Mouse (Mus musculus) cortical plate, adult 2 months (tissue): ENCODE results near the gene Sstr3. TPM values are rescaled to one million over a fixed set of nuclear protein-coding genes. Genes with fewer than 3 reads are reported as not detected.
A peak's percentile ranks its signal among the peaks of the same experiment; 100 is the strongest.

Experiments used
- H3K27ac ChIP-seq: fragments of 200-500 bp; 2 replicates; pipeline ENCODE4 v1.5.1; 2012; ENCODE audit warnings: low read length, control low read depth, inconsistent platforms; ENCODE audit not compliant: insufficient read depth
- H3K4me1 ChIP-seq: fragments of 200-500 bp; 2 replicates; pipeline ENCODE4 v1.6.1; 2011; ENCODE audit warnings: low read length; ENCODE audit not compliant: control insufficient read depth, insufficient read depth
- H3K4me3 ChIP-seq: fragments of 200-500 bp; 2 replicates; pipeline ENCODE4 v1.5.1; 2011; ENCODE audit warnings: mild to moderate bottlenecking, low read length, control low read depth; ENCODE audit not compliant: insufficient read depth
- CTCF ChIP-seq: fragments of 200-500 bp; IDR thresholded peaks from 2 replicates; pipeline ENCODE4 v1.5.1; 2011; ENCODE audit warnings: mild to moderate bottlenecking, control low read depth, low read length; ENCODE audit not compliant: insufficient read depth; ENCODE audit errors: extremely low read depth
- POLR2A ChIP-seq: fragments of 200-500 bp; IDR thresholded peaks from 2 replicates; pipeline ENCODE4 v1.6.1; 2011; ENCODE audit warnings: mild to moderate bottlenecking, low read length, control low read depth; ENCODE audit not compliant: insufficient read depth; ENCODE audit errors: extremely low read depth
- polyA plus RNA-seq: library from polyadenylated mRNA; depleted of rRNA; stranded (reverse); fragments of >200 nt; gene quantifications from 2 replicates; pipeline ENCODE4 v1.2.3, GENCODE M21; 2012; rRNA removed

Sstr3 gene
- 13.8 and 20.9 TPM in 2 replicates for polyA plus RNA-seq

DNA sequence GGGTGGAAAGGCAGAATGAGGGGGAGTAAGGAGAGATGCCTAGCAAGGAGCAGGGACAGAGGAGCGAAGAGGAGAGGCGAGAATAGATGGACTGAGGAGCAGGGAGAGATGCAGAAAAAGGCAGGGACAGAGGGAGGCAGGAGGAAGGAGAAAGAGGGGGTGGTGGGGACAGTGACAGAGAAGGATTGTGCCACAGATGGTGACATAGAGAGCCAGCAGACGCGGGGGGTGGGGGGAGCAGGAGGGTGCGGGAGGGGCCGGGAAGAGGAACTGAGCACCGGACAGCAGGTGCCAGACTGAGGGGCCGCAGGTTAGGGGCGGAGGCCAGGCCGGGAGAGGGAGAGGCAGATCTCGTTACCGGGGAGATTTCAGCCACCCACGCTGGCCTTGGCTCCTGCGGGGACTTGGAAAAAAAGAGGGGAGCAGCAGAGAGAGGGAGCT lies at the start of gene Sstr3:
Gene Sstr3, minus strand, starts transcription at position 125 of the 441 bp plus-strand sequence.
- Histone ChIP-seq H3K27ac (peak within 1 kb of the TSS; percentile 77), H3K4me1 (peaks cover 5% of the 10 kb centered on the region), H3K4me3 (peak within 1 kb of the TSS; percentile 54)
- TF ChIP-seq CTCF (no peak), POLR2A (peak; percentile 58)

DNA sequence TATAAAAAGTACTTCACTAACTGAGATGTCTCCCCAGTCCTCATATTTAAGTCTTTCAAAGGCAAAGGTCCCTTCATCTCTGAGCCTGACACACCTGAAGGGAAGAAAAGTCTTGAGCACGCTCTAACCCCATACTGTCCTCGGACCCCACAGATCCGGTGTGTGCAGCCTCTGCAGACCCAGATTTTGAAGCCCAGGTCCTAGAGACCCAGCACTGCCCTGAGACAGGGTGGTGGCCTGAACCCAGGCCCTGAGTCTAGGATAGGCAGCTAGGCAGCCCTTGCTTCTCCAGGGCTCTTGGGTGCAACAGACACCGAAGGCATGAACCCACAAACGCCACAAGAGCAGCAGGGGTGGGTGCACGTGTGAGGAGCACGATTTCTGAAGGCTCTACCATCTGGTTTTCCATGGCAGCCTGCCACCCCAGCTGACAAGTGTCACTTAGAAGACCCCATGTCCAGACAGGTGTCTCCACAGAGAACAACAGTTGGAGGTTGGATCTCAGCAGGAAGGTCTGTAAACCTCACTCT lies 49.5 kb upstream of the Sstr3 start:
- Histone ChIP-seq H3K4me1 (no peaks in the 10 kb centered on the region), H3K4me3 (no peak overlapping the region)
- TF ChIP-seq POLR2A (no peak), CTCF (no peak)

DNA sequence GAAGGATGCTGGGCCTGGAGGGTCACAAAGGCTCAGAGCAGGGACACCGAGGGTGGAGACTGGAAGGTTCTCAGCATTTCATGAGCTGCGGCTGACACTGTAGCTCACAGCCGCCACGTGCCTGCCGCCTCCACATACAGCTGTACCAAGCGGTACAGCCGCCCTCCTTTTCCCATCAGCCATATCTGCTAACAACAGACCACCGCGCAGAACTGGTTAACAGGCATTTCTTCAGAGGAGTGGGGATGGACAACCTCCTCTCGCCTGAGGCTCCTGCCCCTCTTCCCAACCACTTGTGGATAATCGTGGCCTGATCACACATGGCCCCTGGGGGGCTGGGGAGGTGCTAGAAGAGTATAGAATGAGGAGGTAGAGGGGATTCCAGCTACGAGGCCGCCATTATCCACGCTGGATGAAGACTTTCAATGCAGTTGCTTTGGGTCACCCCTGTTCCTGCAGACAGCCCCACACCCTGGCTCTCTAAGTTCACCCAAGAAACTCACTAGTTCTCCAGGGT lies 48.0 kb upstream of the Sstr3 start:
- no peaks in the 10 kb centered on the region for H3K4me1 ChIP-seq
- no peak for TF ChIP-seq POLR2A
- no peak for TF ChIP-seq CTCF
- H3K4me3 ChIP-seq, result no peak overlapping the region
- H3K27ac ChIP-seq, result no peak overlapping the region

More for the DNA sequence above, 49.5 kb upstream of the Sstr3 start:
- no peak overlapping the region for H3K27ac ChIP-seq

DNA sequence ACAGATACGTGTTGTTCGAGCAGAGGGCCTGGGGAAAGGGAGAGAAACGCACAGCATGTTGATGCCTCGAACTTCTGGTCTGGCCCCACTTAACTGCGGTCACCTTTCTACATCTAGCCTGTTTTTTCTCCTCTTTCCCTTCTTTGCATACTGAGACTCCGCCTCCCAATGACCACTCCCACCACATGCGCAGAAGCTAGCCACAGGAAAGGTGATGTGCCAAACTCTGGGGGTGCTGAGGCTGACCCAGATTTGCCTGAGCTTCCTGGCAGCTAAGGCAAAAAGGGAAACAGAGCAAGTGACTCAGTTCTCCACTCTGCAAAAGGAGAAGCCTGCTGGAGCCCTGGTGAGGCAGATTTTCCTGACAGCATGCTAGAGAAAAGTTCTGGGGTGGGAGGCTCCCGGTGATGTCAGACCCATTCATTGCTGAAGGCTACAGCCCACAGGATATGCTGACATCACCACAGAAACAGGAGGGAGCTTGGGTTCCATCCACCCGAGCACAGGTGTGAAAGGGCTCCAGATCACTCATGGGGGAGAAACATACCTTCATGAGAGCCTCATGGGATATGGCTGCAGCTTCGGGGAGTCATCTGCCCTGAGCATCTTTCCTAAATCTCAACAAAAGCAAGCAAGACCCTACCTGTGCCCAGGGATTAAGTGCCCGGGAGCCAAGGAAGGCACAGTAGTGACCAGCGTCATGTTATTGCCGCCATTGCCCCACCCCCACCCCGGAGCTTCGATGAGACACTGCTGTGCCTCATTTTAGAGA lies 47.4 kb upstream of the Sstr3 start:
- Histone ChIP-seq H3K4me1 (no peaks in the 10 kb centered on the region), H3K27ac (no peak overlapping the region), H3K4me3 (no peak overlapping the region)
- TF ChIP-seq POLR2A (no peak), CTCF (no peak)

DNA sequence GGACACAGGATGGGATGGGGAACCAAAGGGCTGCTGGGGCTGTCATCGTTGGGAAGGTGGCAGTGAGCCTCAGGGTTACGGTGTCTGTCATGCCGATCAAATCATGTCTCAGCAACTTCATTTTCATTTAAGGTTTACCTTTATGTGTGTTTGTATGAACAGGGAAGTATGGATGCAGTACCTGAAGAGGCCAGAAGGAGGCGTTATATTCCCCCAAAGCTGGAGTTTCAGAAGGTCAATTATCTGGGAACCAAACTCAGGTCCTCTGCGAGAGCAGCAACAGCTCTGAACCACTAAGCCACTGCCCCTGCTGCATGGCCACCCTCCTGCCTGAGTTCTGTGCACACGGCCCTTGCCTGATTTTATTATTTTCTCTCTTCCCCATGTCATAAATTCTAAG lies 46.3 kb upstream of the Sstr3 start:
- no peaks in the 10 kb centered on the region for H3K4me1 ChIP-seq
- TF ChIP-seq CTCF (no peak), POLR2A (no peak)
- H3K4me3 ChIP-seq, result no peak overlapping the region
- H3K27ac ChIP-seq, result no peak overlapping the region

DNA sequence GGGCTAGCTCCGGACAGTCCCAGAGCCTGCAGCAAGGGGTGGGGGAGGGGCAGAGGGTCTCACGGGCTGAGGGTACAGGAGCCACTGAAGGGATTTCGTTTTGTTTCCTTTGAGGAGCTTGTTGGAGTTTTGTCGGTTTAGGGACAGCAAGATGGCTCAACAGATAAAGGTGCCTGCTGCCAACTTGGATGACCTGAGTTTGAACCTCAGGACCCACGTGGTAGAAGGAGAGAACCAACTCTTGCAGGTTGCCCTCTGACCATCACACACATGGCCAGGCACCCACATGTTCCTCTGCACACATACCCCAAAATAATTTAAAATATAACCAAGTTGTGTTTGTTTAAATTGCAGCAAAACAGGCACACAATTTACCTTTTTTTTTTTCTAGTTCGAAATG lies 45.5 kb upstream of the Sstr3 start:
- TF ChIP-seq POLR2A, result no peak
- TF ChIP-seq CTCF, result no peak
- Histone ChIP-seq H3K4me1 (no peaks in the 10 kb centered on the region), H3K4me3 (no peak overlapping the region), H3K27ac (no peak overlapping the region)

DNA sequence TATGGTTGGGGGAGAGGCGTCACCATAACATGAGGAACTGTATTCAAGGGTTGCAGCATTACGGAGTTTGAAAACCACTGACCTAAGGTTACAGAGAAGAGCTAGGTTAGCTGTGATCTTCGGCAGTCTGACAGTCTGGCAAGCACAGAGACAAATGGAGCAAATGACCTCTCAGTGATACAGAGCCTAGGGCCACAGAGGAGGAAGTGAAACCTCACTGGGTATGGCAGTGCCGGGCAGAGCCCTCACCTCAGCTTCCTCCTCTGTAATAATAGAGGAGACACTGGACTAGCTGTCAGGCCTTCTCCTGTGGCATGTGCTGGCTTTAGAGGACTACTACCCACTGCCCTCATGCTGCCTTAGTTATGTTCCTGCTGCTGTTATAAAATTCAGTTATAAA lies 44.4 kb upstream of the Sstr3 start:
- no peaks in the 10 kb centered on the region for H3K4me1 ChIP-seq
- no peak overlapping the region for H3K4me3 ChIP-seq
- no peak for TF ChIP-seq POLR2A
- TF ChIP-seq CTCF, result no peak
- no peak overlapping the region for H3K27ac ChIP-seq

DNA sequence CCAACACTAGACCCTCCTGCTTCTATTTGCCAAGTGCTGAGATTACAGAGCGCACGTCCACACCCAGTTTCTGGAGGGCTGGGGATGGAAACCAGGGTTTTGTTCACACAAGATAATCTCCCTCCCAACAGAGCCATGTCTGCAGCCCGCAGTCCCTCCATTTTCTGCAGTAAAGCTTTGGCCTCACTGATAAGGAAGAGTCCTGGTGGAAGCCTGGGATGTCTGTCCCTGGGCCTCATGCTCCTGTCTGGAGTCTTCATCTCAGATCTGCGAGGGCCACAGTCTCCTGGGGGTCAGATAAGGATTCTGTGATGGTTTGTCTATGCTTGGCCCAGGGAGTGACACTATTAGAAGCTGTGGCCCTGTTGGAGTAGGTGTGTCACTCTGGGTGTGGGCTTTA lies 43.6 kb upstream of the Sstr3 start:
- TF ChIP-seq POLR2A, result no peak
- H3K4me1 ChIP-seq, result no peaks in the 10 kb centered on the region
- no peak overlapping the region for H3K27ac ChIP-seq
- H3K4me3 ChIP-seq, result no peak overlapping the region

DNA sequence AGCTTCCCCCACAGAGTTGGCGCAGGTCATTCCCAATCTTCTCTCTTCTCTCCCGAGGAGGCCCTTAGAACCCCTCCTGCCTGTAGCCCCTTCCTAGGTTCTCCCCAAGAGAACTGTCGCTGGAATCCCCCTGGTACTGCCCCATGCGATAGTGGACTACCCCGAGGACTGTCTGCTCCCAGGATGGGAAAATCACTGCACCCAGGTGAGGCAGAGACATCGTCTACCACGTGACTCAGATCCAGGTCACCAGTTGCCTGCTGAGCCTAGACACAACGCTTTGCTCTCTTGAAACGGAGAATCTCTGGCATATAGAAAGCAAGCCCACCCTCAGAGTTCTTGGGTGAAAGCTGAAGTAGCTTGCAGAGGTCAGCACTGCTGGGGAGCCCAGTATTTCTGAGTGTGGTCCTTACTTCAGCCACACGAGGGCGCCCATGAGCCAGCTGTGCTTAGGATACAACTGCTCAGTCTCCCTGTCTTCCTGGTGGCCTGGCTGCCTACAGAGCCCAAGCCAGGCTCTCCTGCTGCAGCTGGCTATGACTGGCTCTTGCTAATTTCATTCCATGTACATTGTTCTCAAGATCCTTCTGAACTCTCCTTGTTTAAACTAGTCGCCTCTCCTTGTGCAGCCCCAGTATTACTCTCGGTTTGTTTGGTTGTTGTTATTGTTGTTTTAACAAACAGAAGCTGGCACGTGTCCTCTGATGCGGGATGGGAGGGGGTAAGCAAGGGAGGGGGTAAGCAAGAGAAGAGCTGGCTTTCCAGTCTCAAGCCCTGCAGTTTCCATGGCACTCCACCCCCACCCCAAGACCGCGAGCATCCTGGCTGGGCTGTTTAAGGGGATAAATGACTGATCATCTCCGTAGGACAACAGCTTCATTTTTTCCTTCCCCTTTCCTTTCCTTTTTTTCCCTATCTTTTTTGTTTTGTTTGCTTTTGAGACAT lies 42.8 kb upstream of the Sstr3 start:
- Histone ChIP-seq H3K4me3 (no peak overlapping the region), H3K27ac (no peak overlapping the region), H3K4me1 (no peaks in the 10 kb centered on the region)
- peak; percentile 90 for TF ChIP-seq CTCF
- no peak for TF ChIP-seq POLR2A

DNA sequence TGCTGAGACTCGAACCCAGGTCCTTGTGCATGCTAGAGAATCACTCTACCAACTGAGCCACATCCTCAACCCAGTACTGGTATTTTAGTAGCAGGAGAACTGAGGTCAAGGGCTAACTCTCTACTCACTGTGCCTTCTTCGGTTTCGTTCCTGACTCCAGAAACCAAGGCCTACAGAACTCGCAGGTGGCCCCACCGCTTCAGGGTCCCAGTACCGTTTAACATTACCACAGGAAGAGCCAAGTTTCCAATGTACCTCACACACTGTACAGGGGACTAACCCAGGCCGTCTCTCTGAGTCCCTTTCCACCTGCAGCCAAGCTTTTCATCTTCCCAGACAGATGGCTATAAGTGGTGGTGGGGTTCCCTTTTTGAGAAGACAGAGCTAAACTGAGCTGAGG lies 40.9 kb upstream of the Sstr3 start:
- TF ChIP-seq CTCF, result no peak
- TF ChIP-seq POLR2A, result no peak
- Histone ChIP-seq H3K4me3 (no peak overlapping the region), H3K27ac (no peak overlapping the region)

More for the DNA sequence above, 40.9 kb upstream of the Sstr3 start:
- H3K4me1 ChIP-seq, result no peaks in the 10 kb centered on the region
